Mouse (Mus musculus) liver, adult 10 weeks (tissue): ENCODE measurements around the gene Ncstn. TPM values are rescaled to one million over a fixed set of nuclear protein-coding genes. Genes with fewer than 3 reads are reported as not detected.

Experiments used
- polyA plus RNA-seq: library from polyadenylated mRNA; stranded (reverse); fragments of 350-450 nt; fragmentation: Illumina TruSeq; extraction: RNeasy Lipid Tissue Mini Kit (QIAGEN cat#74804); gene quantifications from one replicate; pipeline ENCODE4 v1.2.3, GENCODE M21; 2014; ENCODE audit warnings: low read depth, low replicate concordance

The Ncstn gene
- 12.3 TPM for polyA plus RNA-seq

GRCm38 (mm10) chr1:172082101-172082898 is at the start of gene Ncstn, which contains the start of gene Copa:
Gene Ncstn, minus strand, starts transcription at chr1:172082795.
Gene Copa, plus strand, starts transcription at chr1:172082529.

GRCm38 (mm10) chr1:172126376-172127347 is 44.1 kb upstream of the Ncstn start, which contains the start of gene Pex19:
Gene Pex19, plus strand, starts transcription at chr1:172126755.

DNA sequence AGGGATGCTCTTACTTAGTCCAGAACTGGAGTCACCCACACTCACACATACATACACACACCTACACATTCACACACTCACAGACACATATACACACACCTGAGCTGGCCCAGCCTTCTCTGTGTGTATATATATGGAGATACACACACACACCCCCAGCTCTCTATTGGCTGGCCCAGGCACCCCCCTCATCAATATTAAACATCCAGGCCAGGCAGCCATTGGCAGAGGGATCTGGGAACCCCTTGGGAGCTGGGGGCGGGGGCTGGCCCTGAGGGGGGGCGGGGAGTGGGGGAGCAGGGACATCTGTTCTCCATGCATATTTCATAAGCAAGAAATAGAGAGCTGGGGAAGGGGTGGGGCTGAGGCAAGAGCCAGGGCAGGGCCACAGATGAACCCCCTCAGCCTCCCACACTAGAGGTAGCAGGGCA is 25.1 kb downstream of the Ncstn start, which contains the start of gene Nhlh1:
Nhlh1 (minus strand) TSS at position 83 of the 431 bp plus-strand sequence.

GRCm38 (mm10) chr1:172028394-172029275 is 54.0 kb downstream of the Ncstn start, which contains the start of gene Vangl2:
Gene Vangl2, minus strand, starts transcription at chr1:172028444.

Other genes with a start within 250 kb of the Ncstn start
- gene Cd84, start 243.1 kb downstream of the Ncstn start, polyA plus RNA-seq: 10.8 TPM
- gene Gm10521, start 187.1 kb downstream of the Ncstn start, polyA plus RNA-seq: 0.95 TPM
- gene Slamf6, start 165.3 kb downstream of the Ncstn start, polyA plus RNA-seq: 1.8 TPM
- gene Vangl2, start 54.4 kb downstream of the Ncstn start, polyA plus RNA-seq: 0.24 TPM
- gene Nhlh1, start 25.2 kb downstream of the Ncstn start, polyA plus RNA-seq: not detected
- gene Copa, start 266 bp downstream of the Ncstn start, polyA plus RNA-seq: 106 TPM
- gene Pex19, start 44.0 kb upstream of the Ncstn start, polyA plus RNA-seq: 73.3 TPM
- 55.5 TPM for gene Dcaf8, start 65.3 kb upstream of the Ncstn start, polyA plus RNA-seq
- gene Pea15a, start 124.0 kb upstream of the Ncstn start, polyA plus RNA-seq: 15.9 TPM
- not detected for gene Casq1, start 137.1 kb upstream of the Ncstn start, polyA plus RNA-seq
- gene Atp1a4, start 175.6 kb upstream of the Ncstn start, polyA plus RNA-seq: not detected
- 0.48 TPM for gene Igsf8, start 178.8 kb upstream of the Ncstn start, polyA plus RNA-seq
- 0.19 TPM for gene Atp1a2, start 215.3 kb upstream of the Ncstn start, polyA plus RNA-seq
- gene Kcnj9, start 246.5 kb upstream of the Ncstn start, polyA plus RNA-seq: not detected